Mouse (Mus musculus): ENCODE measurements around the gene Atp6v1g3. TPM values are rescaled to one million over a fixed set of nuclear protein-coding genes. Genes with fewer than 3 reads are reported as not detected.

Atp6v1g3 gene
- not detected in 2 replicates for polyA plus RNA-seq (2015; fragmentation: Nextera tagmentation; extraction: Ambion mirVana)

DNA sequence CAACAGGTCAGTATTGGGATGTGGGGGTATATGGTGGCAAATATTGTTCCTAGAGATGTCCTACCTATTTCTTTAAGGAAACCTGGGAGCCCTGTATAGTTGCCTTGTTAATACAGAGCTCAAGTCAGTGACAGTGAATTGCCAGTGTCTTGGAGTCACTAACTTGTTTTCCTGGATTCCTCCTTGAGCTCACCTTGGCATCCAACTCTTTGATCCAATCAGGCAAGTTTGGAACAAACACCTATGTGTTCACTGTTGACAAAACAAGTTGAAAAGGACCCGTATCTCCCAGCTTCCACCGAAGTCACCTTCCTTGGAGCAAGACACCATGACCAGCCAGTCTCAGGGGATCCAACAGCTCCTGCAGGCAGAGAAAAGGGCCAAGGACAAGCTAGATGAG, at the start of gene Atp6v1g3:
Gene Atp6v1g3, plus strand, starts transcription at position 301 of the 400 bp plus-strand sequence.
- Histone ChIP-seq H3K4me3 (replicated peaks) (no peak within 1 kb of the TSS), H3K27me3 (no peaks in the 10 kb centered on the region), H3K27ac (replicated peaks) (no peak within 1 kb of the TSS), H3K9me3 (replicated peaks) (no peaks in the 10 kb centered on the region), H3K4me1 (replicated peaks) (no peaks in the 10 kb centered on the region), H3K9ac (no peak within 1 kb of the TSS), H3K36me3 (replicated peaks) (no peaks in the 10 kb centered on the region), H3K4me2 (no peak within 1 kb of the TSS)
- 76% methylated on average over 2 of the region's 2 CpGs for WGBS (ENCODE audit: insufficient replicate concordance)
- ATAC-seq (ENCODE audit: insufficient read depth), result no peak

DNA sequence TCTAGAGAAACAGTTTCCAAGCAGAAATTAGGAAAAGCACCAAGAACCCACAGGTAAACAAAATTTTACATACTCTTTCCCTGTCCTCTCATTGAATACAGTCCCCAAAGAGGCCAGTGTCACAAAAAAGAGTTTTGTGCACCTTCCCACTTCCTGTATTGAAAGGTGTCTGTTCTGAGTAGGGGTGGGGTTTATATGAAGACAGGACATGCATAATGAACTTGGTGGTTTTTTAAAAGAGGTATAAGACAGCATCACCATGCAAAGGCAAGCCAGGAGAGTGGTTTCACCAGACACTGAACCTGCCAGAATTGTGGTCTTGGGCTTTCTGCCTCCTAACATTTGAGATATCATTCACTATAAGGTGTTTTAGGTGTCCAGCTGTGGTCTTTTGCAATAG, 40.5 kb upstream of the Atp6v1g3 start:
- no peak overlapping the region for H3K4me3 ChIP-seq (replicated peaks)
- H3K36me3 ChIP-seq (replicated peaks), result no peaks in the 10 kb centered on the region
- H3K4me1 ChIP-seq (replicated peaks), result no peaks in the 10 kb centered on the region
- H3K9ac ChIP-seq, result no peak overlapping the region
- no peak overlapping the region for H3K27ac ChIP-seq (replicated peaks)
- H3K4me2 ChIP-seq, result no peak overlapping the region
- no peak for ATAC-seq (ENCODE audit: insufficient read depth)
- H3K27me3 ChIP-seq, result no peaks in the 10 kb centered on the region
- no peaks in the 10 kb centered on the region for H3K9me3 ChIP-seq (replicated peaks)

DNA sequence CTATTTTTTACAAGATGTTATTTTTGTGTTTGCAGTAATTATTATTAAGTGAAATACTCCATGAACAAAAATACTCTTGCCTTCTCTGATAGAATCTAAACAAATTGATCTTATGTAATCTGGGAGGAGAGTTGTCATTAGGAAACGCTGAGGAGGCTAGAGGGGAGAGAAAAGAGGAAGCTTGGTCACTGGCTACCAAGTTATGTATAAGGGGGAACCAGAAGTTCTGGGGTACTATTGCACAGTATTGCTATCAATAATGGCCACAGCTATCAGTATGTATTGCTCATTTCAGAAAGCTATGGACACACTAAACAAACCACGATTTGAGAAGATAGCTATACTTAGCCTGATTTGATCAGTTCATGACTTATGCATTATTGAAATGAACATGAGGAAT, 36.3 kb upstream of the Atp6v1g3 start:
- H3K9me3 ChIP-seq (replicated peaks), result no peaks in the 10 kb centered on the region
- no peak overlapping the region for H3K27ac ChIP-seq (replicated peaks)
- no peaks in the 10 kb centered on the region for H3K36me3 ChIP-seq (replicated peaks)
- H3K4me2 ChIP-seq, result no peak overlapping the region
- WGBS (ENCODE audit: insufficient replicate concordance), result 32% methylated on average over 2 of the region's 2 CpGs
- ATAC-seq (ENCODE audit: insufficient read depth), result no peak
- H3K4me3 ChIP-seq (replicated peaks), result no peak overlapping the region
- no peaks in the 10 kb centered on the region for H3K4me1 ChIP-seq (replicated peaks)
- H3K9ac ChIP-seq, result no peak overlapping the region
- no peaks in the 10 kb centered on the region for H3K27me3 ChIP-seq

DNA sequence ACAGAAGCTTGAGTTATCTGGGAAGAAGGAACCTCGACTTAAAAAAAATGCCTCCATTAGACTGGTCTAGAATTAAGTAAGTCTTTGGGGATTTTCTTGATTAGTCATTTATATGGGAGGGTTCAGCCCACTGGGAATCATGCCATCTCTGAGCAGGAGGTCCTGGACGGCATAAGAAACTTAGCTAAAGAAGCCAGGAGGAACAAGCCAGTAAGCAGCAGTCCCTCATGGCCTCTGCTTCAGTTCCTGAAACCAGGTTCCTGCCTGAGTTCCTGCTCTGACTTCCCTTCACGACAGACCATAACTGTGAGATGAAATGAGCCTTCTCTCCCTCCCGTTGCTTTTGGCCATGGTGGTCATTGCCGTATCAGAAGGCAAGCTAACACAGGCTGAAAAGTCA, 29.6 kb upstream of the Atp6v1g3 start:
- H3K9me3 ChIP-seq (replicated peaks), result no peaks in the 10 kb centered on the region
- no peak overlapping the region for H3K27ac ChIP-seq (replicated peaks)
- 28% methylated on average over 5 of the region's 5 CpGs for WGBS (ENCODE audit: insufficient replicate concordance)
- H3K36me3 ChIP-seq (replicated peaks), result no peaks in the 10 kb centered on the region
- H3K27me3 ChIP-seq, result no peaks in the 10 kb centered on the region
- no peaks in the 10 kb centered on the region for H3K4me1 ChIP-seq (replicated peaks)
- no peak for ATAC-seq (ENCODE audit: insufficient read depth)
- H3K4me3 ChIP-seq (replicated peaks), result no peak overlapping the region
- H3K4me2 ChIP-seq, result no peak overlapping the region
- no peak overlapping the region for H3K9ac ChIP-seq

DNA sequence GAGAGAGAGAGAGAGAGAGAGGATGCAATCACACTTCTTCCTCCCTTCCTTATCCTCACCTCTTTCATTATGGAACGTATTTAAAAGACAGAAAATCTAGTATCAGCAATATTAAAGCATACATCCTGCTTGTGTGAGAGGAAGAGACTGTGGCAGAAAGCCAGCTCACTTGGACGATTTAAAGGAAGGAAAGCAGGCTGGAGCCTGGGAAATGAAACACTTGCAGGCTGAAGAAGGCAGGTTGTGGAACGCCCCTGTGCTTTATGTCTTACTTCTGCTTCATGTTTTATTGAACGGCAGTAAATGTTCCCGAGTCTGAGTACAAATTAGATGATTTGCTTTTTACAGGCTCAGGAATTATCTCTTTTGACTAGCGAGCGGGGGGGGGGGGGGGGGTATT, 29.1 kb upstream of the Atp6v1g3 start:
- H3K4me2 ChIP-seq, result no peak overlapping the region
- ATAC-seq (ENCODE audit: insufficient read depth), result no peak
- H3K27me3 ChIP-seq, result no peaks in the 10 kb centered on the region
- no peaks in the 10 kb centered on the region for H3K4me1 ChIP-seq (replicated peaks)
- H3K9me3 ChIP-seq (replicated peaks), result no peaks in the 10 kb centered on the region
- H3K36me3 ChIP-seq (replicated peaks), result no peaks in the 10 kb centered on the region
- no peak overlapping the region for H3K4me3 ChIP-seq (replicated peaks)
- H3K27ac ChIP-seq (replicated peaks), result no peak overlapping the region
- 34% methylated on average over 7 of the region's 7 CpGs for WGBS (ENCODE audit: insufficient replicate concordance)
- H3K9ac ChIP-seq, result no peak overlapping the region

DNA sequence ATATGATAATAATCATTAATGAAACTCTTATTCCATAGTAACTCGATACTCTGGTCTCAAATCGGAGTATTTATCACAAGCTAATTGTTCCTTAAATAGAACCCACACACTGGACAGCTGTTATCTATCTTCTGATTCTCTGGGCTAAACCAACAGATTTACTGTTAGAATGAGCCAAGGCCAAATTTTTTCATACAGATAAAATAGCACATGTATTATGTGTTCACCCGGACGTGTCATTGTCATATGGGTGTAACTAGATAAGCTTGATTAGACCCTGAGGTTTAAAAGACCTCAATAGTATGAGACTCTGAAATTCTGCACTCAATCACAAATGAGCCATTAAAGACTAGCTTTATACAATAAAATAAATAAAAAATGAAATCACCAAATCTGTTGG, 28.4 kb upstream of the Atp6v1g3 start:
- Histone ChIP-seq H3K36me3 (replicated peaks) (no peaks in the 10 kb centered on the region), H3K4me3 (replicated peaks) (no peak overlapping the region), H3K27me3 (no peaks in the 10 kb centered on the region), H3K9me3 (replicated peaks) (no peaks in the 10 kb centered on the region), H3K4me1 (replicated peaks) (no peaks in the 10 kb centered on the region), H3K9ac (no peak overlapping the region), H3K4me2 (no peak overlapping the region), H3K27ac (replicated peaks) (no peak overlapping the region)
- no peak for ATAC-seq (ENCODE audit: insufficient read depth)
- 42% methylated on average over 4 of the region's 4 CpGs for WGBS (ENCODE audit: insufficient replicate concordance)

DNA sequence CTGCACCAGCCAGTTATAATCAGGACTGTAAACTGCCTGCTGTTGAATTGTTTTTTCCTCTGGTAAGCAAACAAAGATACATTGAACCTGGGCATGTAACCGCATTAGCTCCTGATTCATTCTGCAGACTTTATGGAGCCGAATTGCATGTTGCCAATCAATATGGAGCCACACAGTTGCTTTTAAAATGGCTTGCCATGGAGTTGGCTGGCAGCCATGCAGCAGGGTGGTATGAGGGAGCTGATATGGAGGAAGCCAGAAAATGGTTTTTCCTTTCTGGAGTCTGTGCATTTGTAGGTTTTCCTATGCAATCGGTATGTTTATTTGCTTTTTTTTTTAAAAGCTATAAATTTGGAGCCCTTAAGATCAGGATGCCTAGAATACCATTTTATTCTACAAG, 28.0 kb upstream of the Atp6v1g3 start:
- H3K4me3 ChIP-seq (replicated peaks), result no peak overlapping the region
- H3K4me1 ChIP-seq (replicated peaks), result no peaks in the 10 kb centered on the region
- no peaks in the 10 kb centered on the region for H3K36me3 ChIP-seq (replicated peaks)
- no peak overlapping the region for H3K27ac ChIP-seq (replicated peaks)
- no peak overlapping the region for H3K4me2 ChIP-seq
- 71% methylated on average over 3 of the region's 3 CpGs for WGBS (ENCODE audit: insufficient replicate concordance)
- H3K27me3 ChIP-seq, result no peaks in the 10 kb centered on the region
- no peak overlapping the region for H3K9ac ChIP-seq
- no peaks in the 10 kb centered on the region for H3K9me3 ChIP-seq (replicated peaks)
- no peak for ATAC-seq (ENCODE audit: insufficient read depth)

DNA sequence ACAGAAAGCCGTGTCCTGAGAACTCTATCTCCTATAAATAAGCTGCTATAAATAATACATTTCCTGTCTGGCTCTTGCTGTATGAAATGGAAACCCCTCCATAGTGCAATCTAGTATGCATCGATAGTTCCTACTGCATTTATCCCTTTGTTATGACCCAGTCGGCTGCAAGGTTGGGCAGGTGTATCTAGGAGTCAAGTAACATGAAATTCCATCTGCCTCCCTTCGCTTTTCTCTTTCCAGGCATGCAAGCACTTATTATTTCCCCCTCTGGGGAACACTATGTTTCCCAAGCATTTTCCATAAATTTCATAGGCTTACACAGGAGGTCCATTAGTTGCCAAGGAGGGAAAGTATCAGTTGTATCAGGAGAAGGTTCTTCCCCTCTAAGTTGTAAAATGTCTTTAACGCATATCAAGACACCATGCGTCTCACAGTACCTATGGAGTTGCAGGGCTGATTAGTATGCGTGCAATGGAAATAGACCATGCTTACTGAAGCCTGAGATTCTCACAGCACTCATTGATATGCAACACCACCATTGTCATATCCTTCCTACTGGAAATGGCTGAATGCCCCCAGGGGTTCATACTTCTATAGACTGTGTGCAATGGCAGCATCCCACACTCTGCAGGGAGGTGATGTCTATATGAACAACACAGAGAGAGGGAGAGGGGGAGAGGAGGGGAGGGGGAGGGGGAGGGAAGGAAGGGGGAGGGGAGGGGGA, 26.9 kb upstream of the Atp6v1g3 start:
- no peak for ATAC-seq (ENCODE audit: insufficient read depth)

DNA sequence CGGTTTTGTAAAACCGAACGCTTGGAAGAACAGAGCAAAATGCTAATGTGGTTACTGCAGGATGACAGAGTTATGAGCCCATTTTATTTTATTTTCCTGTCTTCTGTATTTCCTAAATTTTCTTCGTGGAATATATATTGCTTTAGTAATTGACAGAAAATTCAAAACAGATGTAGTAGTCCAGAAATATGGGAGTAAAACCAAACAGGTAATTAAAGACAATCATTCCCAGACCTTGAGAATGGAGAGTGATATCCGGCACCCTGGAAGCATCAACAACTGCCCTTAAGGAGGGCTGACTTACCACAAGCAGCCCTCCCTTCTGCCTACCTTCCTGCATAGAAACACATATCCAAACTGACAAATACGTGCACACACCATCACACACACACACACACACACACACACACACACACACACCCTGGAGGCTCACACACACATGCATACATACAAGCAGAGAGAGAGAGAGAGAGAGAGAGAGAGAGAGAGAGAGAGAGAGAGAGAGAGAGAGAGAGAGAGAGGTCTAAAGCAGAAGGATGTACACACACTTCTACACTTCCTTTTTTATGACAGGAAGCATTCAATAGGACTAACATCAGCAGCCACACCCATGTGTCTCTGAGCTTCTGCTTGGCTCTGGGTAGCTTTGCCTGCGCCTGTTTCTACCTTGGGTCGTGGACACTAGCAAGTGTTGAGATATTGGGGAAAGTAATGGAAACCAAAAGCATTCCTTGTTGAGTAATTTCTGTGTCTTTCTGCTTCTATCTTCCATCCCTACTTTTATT, 25.6 kb upstream of the Atp6v1g3 start:
- Histone ChIP-seq H3K4me1 (replicated peaks) (no peaks in the 10 kb centered on the region), H3K4me3 (replicated peaks) (no peak overlapping the region), H3K9me3 (replicated peaks) (no peaks in the 10 kb centered on the region), H3K27me3 (no peaks in the 10 kb centered on the region), H3K9ac (no peak overlapping the region), H3K4me2 (no peak overlapping the region), H3K36me3 (replicated peaks) (no peaks in the 10 kb centered on the region), H3K27ac (replicated peaks) (no peak overlapping the region)
- ATAC-seq (ENCODE audit: insufficient read depth), result no peak
- WGBS (ENCODE audit: insufficient replicate concordance), result 61% methylated on average over 8 of the region's 8 CpGs

More for the DNA sequence above, 26.9 kb upstream of the Atp6v1g3 start:
- no peaks in the 10 kb centered on the region for H3K4me1 ChIP-seq (replicated peaks)
- H3K36me3 ChIP-seq (replicated peaks), result no peaks in the 10 kb centered on the region
- H3K27ac ChIP-seq (replicated peaks), result no peak overlapping the region
- H3K4me2 ChIP-seq, result no peak overlapping the region
- no peaks in the 10 kb centered on the region for H3K27me3 ChIP-seq
- no peak overlapping the region for H3K4me3 ChIP-seq (replicated peaks)
- H3K9ac ChIP-seq, result no peak overlapping the region
- 70% methylated on average over 7 of the region's 7 CpGs for WGBS (ENCODE audit: insufficient replicate concordance)
- no peaks in the 10 kb centered on the region for H3K9me3 ChIP-seq (replicated peaks)

DNA sequence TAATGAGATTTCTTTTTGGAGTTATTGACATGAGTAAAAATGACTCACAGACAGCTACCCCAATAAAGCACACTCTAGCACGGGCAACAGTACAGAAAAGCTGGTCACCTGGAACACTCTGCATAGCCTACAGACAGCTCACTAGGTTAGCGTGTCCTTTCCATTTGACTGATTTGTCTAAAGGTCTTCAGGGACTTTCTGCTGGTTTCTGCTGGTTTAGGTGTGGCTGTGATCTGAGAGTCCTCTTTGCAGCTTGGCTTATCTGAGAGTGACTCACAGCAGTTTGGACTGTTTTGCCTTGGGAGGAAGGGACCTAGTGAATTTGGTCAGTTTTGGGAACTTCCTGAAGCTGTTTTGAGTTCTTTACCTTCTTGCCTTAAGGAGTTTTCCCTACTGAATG, 24.8 kb upstream of the Atp6v1g3 start:
- Histone ChIP-seq H3K4me3 (replicated peaks) (no peak overlapping the region), H3K9me3 (replicated peaks) (no peaks in the 10 kb centered on the region), H3K27ac (replicated peaks) (no peak overlapping the region), H3K4me2 (no peak overlapping the region), H3K9ac (no peak overlapping the region), H3K27me3 (no peaks in the 10 kb centered on the region), H3K4me1 (replicated peaks) (no peaks in the 10 kb centered on the region), H3K36me3 (replicated peaks) (no peaks in the 10 kb centered on the region)
- ATAC-seq (ENCODE audit: insufficient read depth), result no peak
- WGBS (ENCODE audit: insufficient replicate concordance), result 62% methylated on average over 2 of the region's 2 CpGs

DNA sequence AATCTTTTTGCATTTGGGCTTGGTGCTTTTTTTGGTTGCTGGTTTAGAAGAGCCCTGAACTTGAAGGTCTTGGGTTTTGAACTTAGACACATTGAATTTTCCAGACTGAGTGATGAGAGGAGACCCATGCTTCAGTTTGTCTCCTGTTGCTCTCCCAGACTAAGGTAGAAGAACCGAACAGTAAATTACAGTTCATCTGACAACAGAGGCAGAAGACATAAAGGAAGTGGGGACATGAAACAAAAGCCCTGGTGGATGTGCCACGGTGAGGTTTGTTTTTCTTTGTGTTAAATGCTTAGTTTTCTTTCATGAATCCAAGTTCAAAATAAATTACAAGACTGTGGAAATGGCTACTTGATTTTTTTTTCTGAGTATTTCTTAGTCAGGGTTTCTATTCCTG, 22.6 kb upstream of the Atp6v1g3 start:
- WGBS (ENCODE audit: insufficient replicate concordance), result 41% methylated on average over 2 of the region's 2 CpGs
- H3K4me3 ChIP-seq (replicated peaks), result no peak overlapping the region
- ATAC-seq (ENCODE audit: insufficient read depth), result no peak
- H3K27me3 ChIP-seq, result no peaks in the 10 kb centered on the region
- no peaks in the 10 kb centered on the region for H3K4me1 ChIP-seq (replicated peaks)
- H3K4me2 ChIP-seq, result no peak overlapping the region
- no peaks in the 10 kb centered on the region for H3K36me3 ChIP-seq (replicated peaks)
- no peak overlapping the region for H3K9ac ChIP-seq
- no peak overlapping the region for H3K27ac ChIP-seq (replicated peaks)
- no peaks in the 10 kb centered on the region for H3K9me3 ChIP-seq (replicated peaks)
